Mouse (Mus musculus) lung, postnatal 0 days (tissue): Measurements from ENCODE around the gene Car3.

Experiments used
- CTCF ChIP-seq: IDR thresholded peaks from 2 replicates; pipeline ENCODE4 v1.5.1; 2016; ENCODE audit warnings: antibody characterized with exemption, mild to moderate bottlenecking
- EP300 ChIP-seq: IDR thresholded peaks from 2 replicates; pipeline ENCODE4 v1.6.1; 2016; ENCODE audit warnings: antibody characterized with exemption, mild to moderate bottlenecking, control low read depth

- TF ChIP-seq CTCF (no peak), EP300 (no peak)
Observed at GRCm38 (mm10) chr3:14862654-14863021, 674 bp upstream of the Car3 start.
